In the genomic region with DNA sequence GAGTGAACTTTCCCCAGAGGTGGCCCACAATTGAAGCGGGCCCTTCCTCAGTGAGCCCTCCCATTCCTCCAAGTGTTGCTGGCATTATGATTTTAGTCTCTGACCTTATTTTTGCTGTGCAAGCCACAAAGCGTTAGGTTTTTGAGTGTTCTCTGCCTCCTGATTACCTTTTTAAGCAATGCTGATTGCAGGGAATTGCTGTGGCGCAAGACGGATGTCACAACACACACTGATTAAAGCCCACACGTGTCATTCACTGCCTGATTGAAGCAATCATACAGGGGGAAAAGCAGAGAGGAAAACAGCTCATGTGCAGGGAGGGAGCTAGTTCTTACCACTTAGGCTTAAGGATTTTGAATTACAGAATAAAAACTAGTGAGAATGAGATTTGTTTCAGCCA, we compare ENCODE assay signal across 23 mouse cellular contexts. TPM values are rescaled to one million over a fixed set of nuclear protein-coding genes. Genes with fewer than 3 reads are reported as not detected.
DNase-seq lines count a peak whose midpoint lies in the region; ATAC-seq and TF ChIP-seq lines count a peak whose summit lies in the region.
"Had no signal": no experiment of that assay in that cellular context is flagged by ENCODE, and none has a peak within 500 bp of the region (broad histone marks: within the 10 kb centered on the region; RNA-seq: fewer than 3 reads in every experiment).

No protein-coding gene starts in this region.

- H3K36me3 ChIP-seq in forebrain, postnatal 0 days (ENCODE audit: insufficient read depth), result peaks cover 61% of the 10 kb centered on the region
- H3K36me3 ChIP-seq in forebrain, embryonic 13.5 days (ENCODE audit: poor library complexity, severe bottlenecking), result peaks cover 66% of the 10 kb centered on the region

- no peaks in the 10 kb centered on the region for H3K27me3 ChIP-seq in forebrain, postnatal 0 days (ENCODE audit: insufficient read depth, low read length)
- H3K27me3 ChIP-seq in forebrain, embryonic 13.5 days, result no peaks in the 10 kb centered on the region
- H3K27me3 ChIP-seq: CH12.LX; embryonic facial prominence, embryonic 13.5 days; limb, embryonic 13.5 days; megakaryocyte, embryonic 14.5 days; neural tube, embryonic 13.5 days had no signal

- no peaks in the 10 kb centered on the region for H3K9me3 ChIP-seq in forebrain, postnatal 0 days (ENCODE audit: low read length)
- no peaks in the 10 kb centered on the region for H3K9me3 ChIP-seq in forebrain, embryonic 13.5 days (replicated peaks)
- H3K9me3 ChIP-seq: embryonic facial prominence, embryonic 13.5 days; limb, embryonic 13.5 days; megakaryocyte, embryonic 14.5 days; neural tube, embryonic 13.5 days had no signal

- no peak for DNase-seq in forebrain, postnatal 0 days
- peak; percentile 63 for DNase-seq in adrenal gland, postnatal 14 days
- DNase-seq in lung, postnatal 36 days, result peak; percentile 82
- no peak for DNase-seq in thymus, postnatal 0 days (ENCODE audit: low spot score)
- DNase-seq in right cerebral cortex, postnatal 10 days (ENCODE audit: low spot score in 2 of 2), result no peak
- DNase-seq in right cerebral cortex, postnatal 36 days (ENCODE audit: low spot score in 2 of 2), result no peak
- DNase-seq: cerebellum, adult 9-11 months; gastrocnemius, postnatal 10 days; heart, adult 2 months; heart, postnatal 36 days; kidney, adult 11 months; kidney, postnatal 10 days; midbrain, embryonic 14.5 days; spleen, adult 18-20 months; thymus, postnatal 36 days had no signal

- H3K4me1 ChIP-seq in forebrain, postnatal 0 days (ENCODE audit: insufficient read depth), result no peaks in the 10 kb centered on the region
- no peaks in the 10 kb centered on the region for H3K4me1 ChIP-seq in forebrain, embryonic 13.5 days
- H3K4me1 ChIP-seq: embryonic facial prominence, embryonic 13.5 days; limb, embryonic 13.5 days; neural tube, embryonic 13.5 days had no signal

- no peak overlapping the region for H3K27ac ChIP-seq in forebrain, postnatal 0 days (ENCODE audit: low read depth, low read length)
- H3K27ac ChIP-seq in forebrain, embryonic 13.5 days, result no peak overlapping the region
- H3K27ac ChIP-seq: embryonic facial prominence, embryonic 13.5 days; heart, adult 2 months; limb, embryonic 13.5 days; neural tube, embryonic 13.5 days had no signal

- no peak for TF ChIP-seq CTCF in forebrain, postnatal 0 days (IDR thresholded peaks at IDR 0.05; ENCODE audit: low read depth)

- ATAC-seq in forebrain, postnatal 0 days, result peak; percentile 60
- ATAC-seq in forebrain, embryonic 13.5 days, result no peak
- ATAC-seq in granulocyte monocyte progenitor cell, adult 5-6 weeks (replicated peaks; ENCODE audit: poor library complexity, severe bottlenecking), result peak; percentile 93

- H3K4me3 ChIP-seq in forebrain, postnatal 0 days (ENCODE audit: low read depth, low read length), result no peak overlapping the region
- H3K4me3 ChIP-seq in forebrain, embryonic 13.5 days, result no peak overlapping the region
- H3K4me3 ChIP-seq: embryonic facial prominence, embryonic 13.5 days; heart, adult 2 months; limb, embryonic 13.5 days; megakaryocyte, embryonic 14.5 days; neural tube, embryonic 13.5 days had no signal

- WGBS in forebrain, postnatal 0 days, result 55% methylated on average over 5 of the region's 5 CpGs
- WGBS in forebrain, embryonic 13.5 days, result 73% methylated on average over 5 of the region's 5 CpGs

- no peak overlapping the region for H3K9ac ChIP-seq in forebrain, postnatal 0 days
- no peak overlapping the region for H3K9ac ChIP-seq in forebrain, embryonic 13.5 days
- H3K9ac ChIP-seq: embryonic facial prominence, embryonic 13.5 days; limb, embryonic 13.5 days; neural tube, embryonic 13.5 days had no signal

- no peak overlapping the region for H3K4me2 ChIP-seq in forebrain, postnatal 0 days (ENCODE audit: low read depth)
- H3K4me2 ChIP-seq in forebrain, embryonic 13.5 days, result no peak overlapping the region
- H3K4me2 ChIP-seq: embryonic facial prominence, embryonic 13.5 days; limb, embryonic 13.5 days; neural tube, embryonic 13.5 days had no signal

RNA-seq across cellular contexts. Expression of a gene that starts 23.0 kb away (rescaled TPM):
- 45.9 and 48.3 TPM in 2 replicates for total RNA-seq in forebrain, postnatal 0 days (2014; rRNA removed)
- 65.0 and 69.3 TPM in 2 replicates for polyA plus RNA-seq in forebrain, postnatal 0 days (2015; fragmentation: Nextera tagmentation; extraction: Ambion mirVana)
- polyA plus RNA-seq in forebrain, embryonic 13.5 days (2015; fragmentation: Nextera tagmentation; extraction: Ambion mirVana), result 44.2 and 47.1 TPM in 2 replicates
- total RNA-seq in adrenal gland, postnatal 14 days (2021), result 35.5 and 37.2 TPM in 2 replicates
- 19.9 and 22.7 TPM in 2 replicates for total RNA-seq in granulocyte monocyte progenitor cell, adult 5-6 weeks (2014; fragmentation: Nextera tagmentation)
- total RNA-seq in granulocyte monocyte progenitor cell, adult 5-6 weeks (2017), result 11.2 and 16.3 TPM in 2 replicates
- polyA plus RNA-seq in thymus, postnatal 0 days (2015; fragmentation: Nextera tagmentation; extraction: Ambion mirVana), result 33.2 and 39.6 TPM in 2 replicates

RNA-seq across cellular contexts. Expression of a gene that starts 23.5 kb away (rescaled TPM):
- 71.1 and 74.2 TPM in 2 replicates for total RNA-seq in forebrain, postnatal 0 days (2014; rRNA removed)
- 41.4 and 53.7 TPM in 2 replicates for polyA plus RNA-seq in forebrain, postnatal 0 days (2015; fragmentation: Nextera tagmentation; extraction: Ambion mirVana)
- polyA plus RNA-seq in forebrain, embryonic 13.5 days (2015; fragmentation: Nextera tagmentation; extraction: Ambion mirVana), result 33.5 and 38.4 TPM in 2 replicates
- total RNA-seq in adrenal gland, postnatal 14 days (2021), result 26.0 and 28.4 TPM in 2 replicates
- 25.1 and 30.7 TPM in 2 replicates for total RNA-seq in granulocyte monocyte progenitor cell, adult 5-6 weeks (2014; fragmentation: Nextera tagmentation)
- 22.7 TPM in 2 replicates for total RNA-seq in granulocyte monocyte progenitor cell, adult 5-6 weeks (2017)
- 17.2 and 19.1 TPM in 2 replicates for polyA plus RNA-seq in thymus, postnatal 0 days (2015; fragmentation: Nextera tagmentation; extraction: Ambion mirVana)

RNA-seq across cellular contexts. Expression of a gene that starts 30.3 kb away (rescaled TPM):
- 9.6 and 19.1 TPM in 2 replicates for total RNA-seq in forebrain, postnatal 0 days (2014; rRNA removed)
- polyA plus RNA-seq in forebrain, postnatal 0 days (2015; fragmentation: Nextera tagmentation; extraction: Ambion mirVana), result 9.3 and 10.4 TPM in 2 replicates
- 10.9 and 12.3 TPM in 2 replicates for polyA plus RNA-seq in forebrain, embryonic 13.5 days (2015; fragmentation: Nextera tagmentation; extraction: Ambion mirVana)
- 5.7 and 6.4 TPM in 2 replicates for total RNA-seq in adrenal gland, postnatal 14 days (2021)
- 9.8 and 14.9 TPM in 2 replicates for total RNA-seq in granulocyte monocyte progenitor cell, adult 5-6 weeks (2014; fragmentation: Nextera tagmentation)
- total RNA-seq in granulocyte monocyte progenitor cell, adult 5-6 weeks (2017), result 6.3 and 7.1 TPM in 2 replicates
- polyA plus RNA-seq in thymus, postnatal 0 days (2015; fragmentation: Nextera tagmentation; extraction: Ambion mirVana), result 8.4 and 9.1 TPM in 2 replicates

RNA-seq across cellular contexts. Expression of a gene that starts 46.2 kb away (rescaled TPM):
- 0.23 and 0.52 TPM in 2 replicates for total RNA-seq in forebrain, postnatal 0 days (2014; rRNA removed)
- 0.98 and 2.2 TPM in 2 replicates for polyA plus RNA-seq in forebrain, postnatal 0 days (2015; fragmentation: Nextera tagmentation; extraction: Ambion mirVana)
- not detected in 2 replicates for polyA plus RNA-seq in forebrain, embryonic 13.5 days (2015; fragmentation: Nextera tagmentation; extraction: Ambion mirVana)
- 1.5 and 1.9 TPM in 2 replicates for total RNA-seq in adrenal gland, postnatal 14 days (2021)
- total RNA-seq in granulocyte monocyte progenitor cell, adult 5-6 weeks (2014; fragmentation: Nextera tagmentation), result not detected in 2 replicates
- total RNA-seq in granulocyte monocyte progenitor cell, adult 5-6 weeks (2017), result not detected in 2 replicates
- polyA plus RNA-seq in thymus, postnatal 0 days (2015; fragmentation: Nextera tagmentation; extraction: Ambion mirVana), result 2.0 and 2.7 TPM in 2 replicates
- total RNA-seq: CH12.LX, MEL had no signal

RNA-seq across cellular contexts. Expression of a gene that starts 46.7 kb away (rescaled TPM):
- total RNA-seq in forebrain, postnatal 0 days (2014; rRNA removed), result 15.2 and 26.0 TPM in 2 replicates
- polyA plus RNA-seq in forebrain, postnatal 0 days (2015; fragmentation: Nextera tagmentation; extraction: Ambion mirVana), result 26.1 and 29.8 TPM in 2 replicates
- 86.3 and 89.7 TPM in 2 replicates for polyA plus RNA-seq in forebrain, embryonic 13.5 days (2015; fragmentation: Nextera tagmentation; extraction: Ambion mirVana)
- 32.3 and 34.4 TPM in 2 replicates for total RNA-seq in adrenal gland, postnatal 14 days (2021)
- 32.3 and 37.3 TPM in 2 replicates for total RNA-seq in granulocyte monocyte progenitor cell, adult 5-6 weeks (2014; fragmentation: Nextera tagmentation)
- 42.6 and 42.8 TPM in 2 replicates for total RNA-seq in granulocyte monocyte progenitor cell, adult 5-6 weeks (2017)
- 47.0 and 48.7 TPM in 2 replicates for polyA plus RNA-seq in thymus, postnatal 0 days (2015; fragmentation: Nextera tagmentation; extraction: Ambion mirVana)

Comparison
In these comparisons a context has a peak if more than half of its experiments do, and no peak if none do; other contexts are left out.
1. DNase-seq: peak in adrenal gland, postnatal 14 days (single experiment) and lung, postnatal 36 days (single experiment); none in forebrain, postnatal 0 days (single experiment), thymus, postnatal 0 days (single experiment), right cerebral cortex, postnatal 10 days (0 of 2) and right cerebral cortex, postnatal 36 days (0 of 2).